32 mouse cellular contexts compared by ENCODE assay signal in genomic region chr17:67357191-67357590, GRCm38 (mm10). TPM values are rescaled to one million over a fixed set of nuclear protein-coding genes. Genes with fewer than 3 reads are reported as not detected.
"Had no signal": no experiment of that assay in that cellular context is flagged by ENCODE, and none has a peak within 500 bp of the region (broad histone marks: within the 10 kb centered on the region; RNA-seq: fewer than 3 reads in every experiment).

No protein-coding gene starts in this region.

- H3K27ac ChIP-seq: limb, embryonic 10.5 days; limb, embryonic 12.5 days; limb, embryonic 13.5 days; limb, embryonic 15.5 days; liver, embryonic 12.5 days; liver, embryonic 13.5 days; liver, embryonic 14.5 days; liver, embryonic 15.5 days; lung, embryonic 15.5 days; macrophage; midbrain, embryonic 10.5 days; midbrain, embryonic 12.5 days; midbrain, embryonic 13.5 days; midbrain, embryonic 15.5 days; neural tube, embryonic 12.5 days had no signal

- DNase-seq: left cerebral cortex, postnatal 4 days; liver; liver, embryonic 13.5 days; liver, postnatal 0 days; lung, adult 18-20 months; lung, adult 2 months; lung, embryonic 14.5 days; lung, postnatal 10 days; lung, postnatal 14 days; lung, postnatal 36 days; lung, postnatal 4 days; midbrain, embryonic 14.5 days had no signal

- H3K9me3 ChIP-seq: limb, embryonic 10.5 days; limb, embryonic 12.5 days; limb, embryonic 13.5 days; limb, embryonic 15.5 days; liver, embryonic 12.5 days; liver, embryonic 13.5 days; liver, embryonic 15.5 days; lung, embryonic 15.5 days; midbrain, embryonic 10.5 days; midbrain, embryonic 12.5 days; midbrain, embryonic 13.5 days; midbrain, embryonic 15.5 days; neural tube, embryonic 12.5 days had no signal

- H3K4me1 ChIP-seq: liver, embryonic 12.5 days; liver, embryonic 13.5 days; liver, embryonic 15.5 days had no signal

- ATAC-seq: liver, embryonic 12.5 days; liver, postnatal 0 days; lung, postnatal 0 days; midbrain, embryonic 13.5 days; midbrain, embryonic 15.5 days had no signal

- H3K4me2 ChIP-seq: limb, embryonic 12.5 days; limb, embryonic 13.5 days; limb, embryonic 15.5 days; liver, embryonic 11.5 days; liver, embryonic 12.5 days; liver, embryonic 13.5 days; liver, embryonic 15.5 days; lung, embryonic 14.5 days; lung, embryonic 15.5 days; midbrain, embryonic 12.5 days; midbrain, embryonic 13.5 days; midbrain, embryonic 15.5 days; neural tube, embryonic 12.5 days had no signal

- H3K9ac ChIP-seq: limb, embryonic 12.5 days; limb, embryonic 13.5 days; limb, embryonic 15.5 days; liver, embryonic 12.5 days; liver, embryonic 13.5 days; liver, embryonic 14.5 days; liver, embryonic 15.5 days; liver, postnatal 0 days; lung, embryonic 14.5 days; lung, embryonic 15.5 days; midbrain, embryonic 12.5 days; midbrain, embryonic 13.5 days; midbrain, embryonic 15.5 days; neural tube, embryonic 12.5 days had no signal

- H3K36me3 ChIP-seq: limb, embryonic 10.5 days; limb, embryonic 12.5 days; limb, embryonic 13.5 days; limb, embryonic 15.5 days; liver, embryonic 12.5 days; liver, embryonic 13.5 days; liver, embryonic 15.5 days; lung, embryonic 15.5 days; midbrain, embryonic 10.5 days; midbrain, embryonic 12.5 days; midbrain, embryonic 13.5 days; midbrain, embryonic 15.5 days; neural tube, embryonic 12.5 days had no signal

- H3K4me3 ChIP-seq: limb, embryonic 10.5 days; limb, embryonic 12.5 days; limb, embryonic 13.5 days; limb, embryonic 15.5 days; liver, embryonic 12.5 days; liver, embryonic 13.5 days; liver, embryonic 15.5 days; lung, embryonic 15.5 days; megakaryocyte, embryonic 14.5 days; midbrain, embryonic 10.5 days; midbrain, embryonic 12.5 days; midbrain, embryonic 13.5 days; midbrain, embryonic 15.5 days; myocyte; neural tube, embryonic 12.5 days had no signal

RNA-seq across cellular contexts. Expression of gene Ptprm, which starts 2.9 kb away (rescaled TPM):
- total RNA-seq: megakaryocyte-erythroid progenitor cell, adult 5-6 weeks; monocyte, adult 5-6 weeks had no signal
